Mouse (Mus musculus) thymus, adult 2 months (tissue): Measurements from ENCODE around the gene Rnf220.

Source experiments
- CTCF ChIP-seq: fragments of 200-500 bp; IDR thresholded peaks from 2 replicates; pipeline ENCODE4 v1.5.1; 2012; ENCODE audit warnings: mild to moderate bottlenecking, control low read depth, low read length, moderate library complexity, borderline replicate concordance; ENCODE audit not compliant: control insufficient read depth, poor library complexity, insufficient read depth; ENCODE audit errors: extremely low read depth
- POLR2A ChIP-seq: fragments of 200-500 bp; IDR thresholded peaks from 2 replicates; pipeline ENCODE4 v1.6.1; 2012; ENCODE audit warnings: mild to moderate bottlenecking, low read length, control low read depth, moderate library complexity; ENCODE audit not compliant: control insufficient read depth, poor library complexity, insufficient read depth; ENCODE audit errors: extremely low read depth

DNA sequence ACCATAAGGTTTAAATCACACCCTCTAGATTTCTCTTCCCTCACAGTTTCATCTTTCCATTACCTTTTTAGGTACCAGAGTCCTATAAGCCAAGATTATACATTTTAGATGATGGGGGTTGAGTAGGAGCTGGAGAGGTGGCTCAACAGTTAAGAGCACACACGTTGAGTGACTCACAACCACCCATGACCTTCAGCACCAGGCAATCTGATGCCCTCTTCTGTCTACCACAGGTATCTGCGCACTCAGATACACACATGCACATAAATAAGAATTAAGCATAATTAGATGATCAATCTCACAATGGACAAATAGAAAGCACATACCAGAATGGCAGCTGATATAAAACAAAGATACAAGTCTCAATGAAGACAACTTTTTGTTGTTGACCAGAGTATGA lies 24.5 kb upstream of the Rnf220 start:
- TF ChIP-seq POLR2A (no peak), CTCF (no peak)
